Mouse (Mus musculus) heart, embryonic 10.5 days (tissue): ENCODE data around the gene Fbxo24. TPM values are rescaled to one million over a fixed set of nuclear protein-coding genes. Genes with fewer than 3 reads are reported as not detected.

ENCODE experiments used
- DNase-seq: peaks from one replicate; pipeline ENCODE4 v3.0.0-alpha.2; 2017; ENCODE audit warnings: low spot score
- H3K27ac ChIP-seq: fragments of 300-500 bp; sonication (generic); 2 replicates; pipeline ENCODE4 v1.5.1; 2016; ENCODE audit warnings: mild to moderate bottlenecking
- H3K27me3 ChIP-seq: fragments of 300-500 bp; sonication (generic); 2 replicates; pipeline ENCODE4 v1.6.1; 2016; ENCODE audit warnings: mild to moderate bottlenecking; ENCODE audit not compliant: poor library complexity, insufficient read depth, severe bottlenecking
- H3K36me3 ChIP-seq: fragments of 300-500 bp; sonication (generic); 2 replicates; pipeline ENCODE4 v1.6.1; 2016; ENCODE audit warnings: mild to moderate bottlenecking, moderate library complexity
- H3K4me1 ChIP-seq: fragments of 300-500 bp; sonication (generic); 2 replicates; pipeline ENCODE4 v1.6.1; 2016; ENCODE audit warnings: mild to moderate bottlenecking
- H3K4me3 ChIP-seq: fragments of 300-500 bp; sonication (generic); 2 replicates; pipeline ENCODE4 v1.5.1; 2016; ENCODE audit warnings: mild to moderate bottlenecking, moderate library complexity
- H3K9me3 ChIP-seq: fragments of 300-500 bp; sonication (generic); 2 replicates; pipeline ENCODE4 v1.6.1; 2016; ENCODE audit warnings: mild to moderate bottlenecking, moderate library complexity
- WGBS: fragments of 180-500 bp; shearing (Covaris S2); methylation state at CpG from one replicate; pipeline ENCODE4 v1.1.7; 2016; 5-methylcytosine and 5-hydroxymethylcytosine counted together
- polyA plus RNA-seq: library from polyadenylated mRNA; unstranded; fragments of >200 nt; fragmentation: Nextera tagmentation; extraction: Ambion mirVana; gene quantifications from 2 replicates; pipeline ENCODE4 v1.2.1, GENCODE M21; 2016

Gene Fbxo24
- polyA plus RNA-seq, 1 experiment from 2014 or later = 0.31 TPM

DNA sequence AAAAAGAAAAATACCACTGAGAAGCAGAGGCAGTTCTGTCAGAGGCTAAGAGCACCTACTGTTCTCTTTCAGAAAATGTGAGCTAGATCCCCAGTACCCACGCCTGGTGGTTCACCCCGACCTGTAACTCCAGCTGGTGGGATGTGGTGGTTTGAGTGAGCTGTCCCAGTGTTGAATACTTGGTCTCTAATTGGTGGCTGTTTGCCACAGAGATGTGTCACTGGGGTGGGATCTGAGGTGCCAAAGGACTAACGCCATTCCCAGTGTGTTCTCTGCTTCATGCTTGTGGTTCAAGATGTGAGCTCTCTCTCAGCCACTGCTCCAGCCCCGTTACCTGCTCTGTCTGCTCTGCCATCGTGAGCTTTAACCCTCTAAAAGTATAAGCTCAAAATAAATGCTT lies 38.3 kb downstream of the Fbxo24 start:
- WGBS = 80% methylated on average over 5 of the region's 5 CpGs
- no peaks in the 10 kb centered on the region; the same call in 1 of the 2 replicates for H3K27me3 ChIP-seq
- H3K4me1 ChIP-seq = no peaks in the 10 kb centered on the region
- H3K4me3 ChIP-seq = no peak overlapping the region
- no peak overlapping the region for H3K27ac ChIP-seq
- H3K9me3 ChIP-seq = no peaks in the 10 kb centered on the region
- DNase-seq = no peak
- H3K36me3 ChIP-seq = 0 out of 2 replicates have a peak, but pooled peaks cover 5% of the 10 kb centered on the region

DNA sequence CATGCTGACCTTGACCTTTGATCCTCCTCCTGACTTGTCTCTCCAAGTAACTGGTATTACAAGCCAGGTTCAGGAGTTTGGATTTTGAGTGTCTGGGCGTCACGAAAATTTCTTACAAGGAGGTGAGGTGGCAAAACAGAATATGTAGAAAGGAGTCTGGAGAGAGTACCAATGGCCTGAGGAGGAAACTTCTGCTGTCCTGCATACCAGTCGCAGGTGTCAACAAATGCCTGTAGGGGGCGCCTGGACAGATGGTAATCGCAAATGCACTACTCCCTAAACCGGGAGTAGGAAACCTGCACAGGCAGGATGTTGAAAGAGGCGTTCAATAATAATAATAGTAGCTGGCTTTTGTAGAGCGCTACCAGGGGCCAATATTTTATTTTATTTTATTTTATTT lies 43.8 kb downstream of the Fbxo24 start:
- H3K4me3 ChIP-seq = no peak overlapping the region
- 35% methylated on average over 8 of the region's 8 CpGs for WGBS
- H3K27ac ChIP-seq = no peak overlapping the region
- H3K9me3 ChIP-seq = no peaks in the 10 kb centered on the region
- DNase-seq = no peak
- H3K36me3 ChIP-seq = no peaks in the 10 kb centered on the region
- peaks cover 32% of the 10 kb centered on the region for H3K27me3 ChIP-seq
- H3K4me1 ChIP-seq = peaks cover 16% of the 10 kb centered on the region

DNA sequence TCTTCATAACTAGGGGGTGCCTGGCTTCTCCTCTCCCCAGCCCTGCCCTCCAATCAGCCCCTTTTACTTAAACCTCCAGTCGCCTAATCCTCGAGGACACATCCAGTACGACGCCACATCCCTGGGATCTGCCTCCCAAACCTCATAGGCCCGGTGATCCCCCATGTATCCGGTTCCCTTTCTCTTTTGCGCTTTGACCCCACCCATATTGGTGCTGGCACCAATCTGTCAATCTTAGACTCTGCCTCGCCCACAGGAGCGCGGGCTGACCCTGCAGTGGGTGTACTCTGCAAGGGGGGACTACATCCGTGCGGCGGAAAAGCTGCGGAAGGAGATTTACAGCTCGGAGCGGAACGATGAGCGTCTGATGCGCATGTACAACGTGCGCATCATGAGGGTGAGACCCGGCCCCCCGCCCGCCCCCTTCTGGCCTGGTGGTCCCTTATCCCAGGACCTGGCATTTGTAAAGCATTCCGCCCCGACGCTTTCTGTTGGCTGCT lies 45.1 kb downstream of the Fbxo24 start:
- no peak for DNase-seq
- Histone ChIP-seq H3K4me1 (peaks cover 16% of the 10 kb centered on the region), H3K4me3 (peak overlapping the region; percentile 50), H3K9me3 (no peaks in the 10 kb centered on the region), H3K27ac (peak overlapping the region; percentile 59; the same call in 1 of the 2 replicates), H3K36me3 (no peaks in the 10 kb centered on the region), H3K27me3 (peaks cover 32% of the 10 kb centered on the region)
- WGBS = 16% methylated on average over 27 of the region's 27 CpGs

DNA sequence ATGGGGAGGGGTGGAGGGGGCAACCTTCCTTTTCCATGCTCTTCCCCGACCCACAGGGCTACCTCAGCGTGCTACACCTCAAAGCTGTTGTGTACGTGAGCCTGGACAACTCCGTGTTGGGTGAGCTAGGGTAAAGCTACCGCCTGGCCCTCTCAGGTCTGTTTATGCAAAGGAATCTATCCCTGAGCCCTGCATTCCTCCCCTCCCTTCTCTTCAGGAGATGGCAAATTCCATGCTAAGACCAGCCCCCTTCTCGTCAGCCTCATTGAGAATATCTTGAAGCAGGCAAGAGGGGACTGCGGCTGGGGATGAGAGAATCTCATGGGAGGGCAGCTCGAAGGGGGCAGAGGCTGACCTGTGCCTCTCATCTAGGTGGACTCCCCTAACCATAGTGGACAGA lies 46.1 kb downstream of the Fbxo24 start:
- H3K27ac ChIP-seq = no peak overlapping the region
- peaks cover 32% of the 10 kb centered on the region for H3K27me3 ChIP-seq
- H3K9me3 ChIP-seq = no peaks in the 10 kb centered on the region
- peak overlapping the region; percentile 50; the same call in 1 of the 2 replicates for H3K4me3 ChIP-seq
- no peak for DNase-seq
- H3K36me3 ChIP-seq = no peaks in the 10 kb centered on the region
- WGBS = 26% methylated on average over 8 of the region's 8 CpGs
- H3K4me1 ChIP-seq = peaks cover 16% of the 10 kb centered on the region

DNA sequence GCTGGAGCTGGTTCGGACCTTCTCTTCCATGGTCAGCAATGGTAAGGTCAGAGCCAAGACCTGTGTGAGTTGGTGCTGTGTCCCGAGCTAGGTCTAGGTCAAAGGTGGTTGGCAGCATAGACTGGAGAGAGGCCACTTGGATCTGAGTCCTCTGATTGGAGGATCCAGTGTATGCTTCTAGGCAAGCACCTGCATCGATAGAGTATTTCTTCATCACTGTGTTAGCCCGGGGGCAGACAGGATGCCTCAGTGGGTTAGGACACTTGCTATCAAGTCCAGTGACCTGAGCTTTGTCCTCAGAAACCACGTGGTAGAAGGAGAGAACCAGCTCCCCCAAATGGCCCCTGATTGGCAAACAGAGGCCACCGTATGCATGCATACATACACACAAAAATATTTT lies 48.6 kb downstream of the Fbxo24 start:
- no peak overlapping the region for H3K4me3 ChIP-seq
- H3K36me3 ChIP-seq = no peaks in the 10 kb centered on the region
- DNase-seq = no peak
- peaks cover 16% of the 10 kb centered on the region for H3K4me1 ChIP-seq
- no peaks in the 10 kb centered on the region for H3K9me3 ChIP-seq
- peaks cover 41% of the 10 kb centered on the region for H3K27me3 ChIP-seq
- no peak overlapping the region for H3K27ac ChIP-seq
- 76% methylated on average over 6 of the region's 6 CpGs for WGBS

DNA sequence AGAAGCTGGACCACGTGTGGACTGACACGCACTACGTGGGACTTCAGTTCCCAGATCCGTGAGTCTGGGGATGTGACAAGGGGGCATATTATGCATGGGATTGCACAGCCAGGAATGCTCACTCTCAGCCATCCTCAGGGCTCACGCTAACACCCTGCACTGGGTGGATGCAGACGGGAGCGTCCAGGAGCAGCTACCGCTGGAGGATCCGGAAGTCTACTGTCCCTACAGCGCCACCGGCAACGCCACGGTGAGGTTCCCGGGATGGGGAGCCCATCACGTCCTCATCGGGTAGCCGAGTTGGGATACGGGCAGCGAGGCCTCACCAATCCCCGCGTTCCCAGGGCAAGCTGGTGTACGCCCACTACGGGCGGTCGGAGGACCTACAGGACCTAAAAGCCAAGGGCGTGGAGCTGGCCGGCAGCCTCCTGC lies 54.3 kb downstream of the Fbxo24 start:
- WGBS = 3% methylated on average over 27 of the region's 27 CpGs
- DNase-seq = no peak
- H3K27ac ChIP-seq = peak overlapping the region; percentile 42

DNA sequence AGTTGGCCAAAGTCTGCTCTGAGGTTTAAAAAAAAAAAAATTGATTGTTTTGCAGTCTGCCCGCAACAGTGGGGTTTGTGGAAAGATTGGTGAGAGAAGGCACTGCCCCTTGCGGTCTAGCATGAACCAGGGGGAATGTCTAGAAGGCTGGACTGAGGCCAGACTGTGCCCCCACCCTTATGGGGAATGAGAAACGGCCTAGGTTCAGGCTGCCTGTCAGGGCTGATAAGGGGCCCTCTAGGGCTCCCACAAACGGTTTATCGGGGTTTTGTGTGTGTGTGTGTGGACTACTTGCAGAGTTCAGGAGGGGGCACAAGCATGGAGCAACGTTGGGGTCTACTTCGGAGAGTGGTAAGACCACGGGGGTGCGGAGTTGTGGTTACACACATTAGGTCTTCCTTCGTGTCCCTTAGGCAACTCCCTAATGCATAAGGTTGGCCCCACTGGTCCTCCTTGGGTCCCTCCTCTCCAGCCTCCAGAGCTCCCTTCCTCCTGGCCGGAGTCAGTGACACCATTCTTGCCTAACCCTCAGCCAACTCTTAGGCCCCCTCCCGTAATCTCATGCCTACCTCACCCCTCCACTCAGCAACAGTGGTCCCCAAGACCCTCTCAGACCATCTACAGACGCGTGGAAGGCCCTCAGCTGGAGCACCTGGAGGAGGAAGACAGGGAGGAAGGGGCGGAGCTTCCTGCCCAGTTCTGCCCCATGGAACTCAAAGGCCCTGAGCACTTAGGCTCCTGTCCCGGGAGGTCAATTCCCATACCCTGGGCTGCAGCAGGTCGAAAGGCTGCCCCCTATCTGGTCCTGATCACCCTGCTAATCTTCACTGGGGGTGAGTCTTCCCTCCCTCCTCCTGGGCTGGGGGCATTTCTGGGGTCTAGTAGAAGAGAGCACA lies 57.9 kb downstream of the Fbxo24 start:
- 72% methylated on average over 17 of the region's 17 CpGs for WGBS
- 0 out of 2 replicates have a peak overlapping the region, but pooled peaks have one; percentile 27 for H3K4me3 ChIP-seq
- no peaks in the 10 kb centered on the region for H3K36me3 ChIP-seq
- DNase-seq = peak; percentile 89
- peaks cover 17% of the 10 kb centered on the region for H3K4me1 ChIP-seq
- no peaks in the 10 kb centered on the region for H3K9me3 ChIP-seq
- H3K27ac ChIP-seq = peak overlapping the region; percentile 54; the same call in 1 of the 2 replicates
- H3K27me3 ChIP-seq = peaks cover 53% of the 10 kb centered on the region

More for the DNA sequence above, 54.3 kb downstream of the Fbxo24 start:
- Histone ChIP-seq H3K4me1 (peaks cover 13% of the 10 kb centered on the region), H3K27me3 (peaks cover 46% of the 10 kb centered on the region), H3K9me3 (no peaks in the 10 kb centered on the region), H3K4me3 (peak overlapping the region; percentile 52), H3K36me3 (no peaks in the 10 kb centered on the region)

DNA sequence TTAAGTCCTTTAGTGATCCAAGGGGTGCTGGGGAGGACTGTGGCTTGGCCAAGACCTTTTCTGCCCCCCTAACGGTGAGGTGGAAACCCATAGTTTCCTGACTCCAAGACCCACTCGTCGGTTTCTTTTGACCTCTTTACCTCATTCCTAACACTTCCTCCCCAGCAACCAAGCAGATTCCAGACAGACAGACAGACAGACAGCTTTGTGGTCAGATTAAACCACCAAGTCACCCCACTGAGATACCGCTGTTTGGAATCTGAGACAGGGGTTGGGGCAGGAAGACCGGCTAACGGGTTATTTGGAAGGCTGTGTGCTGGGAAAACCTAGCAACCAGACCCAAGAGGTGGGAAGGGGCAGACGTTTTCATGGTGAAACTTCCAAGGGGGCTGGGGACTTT lies 58.6 kb downstream of the Fbxo24 start:
- peak; percentile 69 for DNase-seq
- peak overlapping the region; percentile 53; the same call in 1 of the 2 replicates for H3K27ac ChIP-seq

DNA sequence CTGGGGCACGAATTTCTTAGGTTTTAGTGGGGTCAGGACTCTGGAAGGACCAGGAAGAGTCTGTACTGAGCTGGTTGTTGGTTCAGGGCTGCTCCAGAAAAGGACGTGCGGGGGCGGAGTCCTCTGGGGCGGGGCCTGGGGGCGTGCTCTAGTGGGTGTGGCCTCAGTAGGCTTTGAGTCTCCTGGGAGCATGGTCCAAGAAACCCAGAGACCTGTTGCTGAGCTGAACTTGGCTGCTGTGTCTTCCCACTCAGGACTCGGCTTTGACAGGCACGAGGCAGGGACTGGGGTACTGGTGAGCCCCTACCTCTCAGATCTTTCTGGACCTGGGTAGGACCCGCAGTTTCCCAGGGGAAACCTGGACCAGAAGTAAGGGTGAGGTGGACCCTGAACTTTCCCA lies 59.1 kb downstream of the Fbxo24 start, which contains the start of gene Tfr2:
TSS of gene Tfr2 (plus strand) at position 176 of the 400 bp plus-strand sequence.
- peak within 1 kb of the TSS; percentile 54 for H3K27ac ChIP-seq
- DNase-seq = peak; percentile 93

More for the DNA sequence above, 58.6 kb downstream of the Fbxo24 start:
- H3K9me3 ChIP-seq = no peaks in the 10 kb centered on the region
- peaks cover 17% of the 10 kb centered on the region for H3K4me1 ChIP-seq
- no peaks in the 10 kb centered on the region for H3K36me3 ChIP-seq
- H3K4me3 ChIP-seq = peak overlapping the region; percentile 27; the same call in 1 of the 2 replicates
- WGBS = 40% methylated on average over 7 of the region's 7 CpGs
- H3K27me3 ChIP-seq = peaks cover 55% of the 10 kb centered on the region

DNA sequence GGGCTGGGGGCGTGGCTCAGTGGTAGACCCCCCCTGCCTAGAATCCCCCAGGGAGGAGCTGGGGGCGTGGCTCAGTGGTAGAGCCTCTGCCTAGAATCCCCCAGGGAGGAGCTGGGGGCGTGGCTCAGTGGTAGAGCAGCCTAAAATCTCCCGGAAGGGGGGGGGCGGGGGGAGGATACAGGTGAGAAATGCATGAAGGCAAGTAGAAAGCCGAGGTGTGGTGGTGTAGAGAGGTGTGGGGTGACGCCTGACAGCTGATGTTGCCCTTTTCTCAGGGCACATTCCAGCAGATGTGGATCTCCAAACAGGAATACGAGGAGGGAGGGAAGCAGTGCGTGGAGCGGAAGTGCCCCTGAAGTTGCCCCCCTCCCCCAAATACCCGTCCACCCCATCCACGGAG lies 59.8 kb downstream of the Fbxo24 start:
- Histone ChIP-seq H3K4me3 (no peak overlapping the region), H3K36me3 (no peaks in the 10 kb centered on the region), H3K4me1 (peaks cover 8% of the 10 kb centered on the region; the same call in 1 of the 2 replicates), H3K9me3 (no peaks in the 10 kb centered on the region), H3K27ac (no peak overlapping the region), H3K27me3 (peaks cover 43% of the 10 kb centered on the region; the same call in 1 of the 2 replicates)
- 68% methylated on average over 12 of the region's 12 CpGs for WGBS
- peak; percentile 52 for DNase-seq

More for the DNA sequence above, 59.1 kb downstream of the Fbxo24 start, which contains the start of gene Tfr2:
- Histone ChIP-seq H3K27me3 (peaks cover 50% of the 10 kb centered on the region), H3K9me3 (no peaks in the 10 kb centered on the region), H3K4me1 (peaks cover 14% of the 10 kb centered on the region), H3K36me3 (no peaks in the 10 kb centered on the region), H3K4me3 (peak within 1 kb of the TSS; percentile 27; the same call in 1 of the 2 replicates)
- 26% methylated on average over 9 of the region's 9 CpGs for WGBS

DNA sequence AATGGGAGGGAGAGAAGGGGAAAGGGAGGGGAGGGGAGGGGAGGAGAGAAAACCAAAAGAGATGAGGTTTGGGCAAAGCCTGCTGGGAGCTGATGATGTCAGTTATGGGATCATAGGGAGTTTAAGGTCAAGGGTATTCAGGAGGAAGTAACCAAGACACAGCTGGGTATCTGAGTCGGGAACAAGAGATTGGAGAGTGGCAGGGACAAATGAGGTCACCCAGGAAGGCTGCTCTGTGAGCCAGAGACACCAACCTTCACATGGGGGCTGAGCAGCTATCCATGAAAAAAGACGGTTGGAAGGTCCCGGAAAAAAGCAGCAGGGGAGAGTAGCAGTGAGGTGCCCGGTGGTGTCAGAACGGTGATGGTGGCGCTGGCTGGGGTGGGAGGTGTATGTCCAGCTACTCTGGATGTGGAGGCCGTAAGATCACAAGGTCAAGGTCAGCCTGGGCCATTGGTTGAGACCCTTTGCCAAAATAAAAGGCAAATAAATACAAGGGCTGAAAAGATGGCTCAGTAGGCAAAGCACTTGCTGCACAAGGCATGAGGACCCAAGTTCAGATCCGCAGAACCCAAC lies 60.5 kb downstream of the Fbxo24 start:
- Histone ChIP-seq H3K27ac (no peak overlapping the region), H3K27me3 (peaks cover 37% of the 10 kb centered on the region; the same call in 1 of the 2 replicates), H3K36me3 (no peaks in the 10 kb centered on the region), H3K9me3 (no peaks in the 10 kb centered on the region), H3K4me1 (peaks cover 8% of the 10 kb centered on the region; the same call in 1 of the 2 replicates), H3K4me3 (no peak overlapping the region)
- DNase-seq = peak; percentile 69
- WGBS = 80% methylated on average over 8 of the region's 8 CpGs

DNA sequence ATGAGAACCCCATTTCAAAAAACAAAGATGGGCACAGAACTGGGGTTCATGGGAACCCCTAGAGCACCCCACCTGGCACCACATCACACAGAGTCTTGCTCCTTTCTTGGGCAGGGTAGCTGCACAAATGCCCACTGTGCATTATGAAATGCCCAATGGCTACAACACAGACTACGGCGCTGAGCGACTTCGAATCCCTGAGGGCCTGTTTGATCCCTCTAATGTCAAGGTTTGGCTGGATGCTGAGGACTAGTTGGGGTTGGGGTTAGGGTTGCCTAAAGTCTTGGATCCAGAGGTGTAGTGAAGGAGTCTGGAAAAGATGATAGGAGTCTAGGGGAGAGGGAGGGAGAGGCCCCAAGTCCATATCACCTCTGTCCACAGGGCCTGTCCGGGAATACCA lies 62.4 kb downstream of the Fbxo24 start:
- no peak overlapping the region for H3K27ac ChIP-seq
- no peaks in the 10 kb centered on the region for H3K36me3 ChIP-seq
- peaks cover 26% of the 10 kb centered on the region; the same call in 1 of the 2 replicates for H3K27me3 ChIP-seq
- H3K4me1 ChIP-seq = peaks cover 8% of the 10 kb centered on the region; the same call in 1 of the 2 replicates
- peak; percentile 38 for DNase-seq
- H3K4me3 ChIP-seq = no peak overlapping the region
- H3K9me3 ChIP-seq = no peaks in the 10 kb centered on the region
- WGBS = 89% methylated on average over 5 of the region's 5 CpGs
